Mouse (Mus musculus) limb, embryonic 15.5 days (tissue): ENCODE data around the gene Tmtc2. TPM values are rescaled to one million over a fixed set of nuclear protein-coding genes. Genes with fewer than 3 reads are reported as not detected.

ENCODE experiments used
- ATAC-seq: fragments of 200-750 bp; cut with Nextera tagmentation; 2 replicates; pipeline ENCODE4 v1.8.0; 2017; ENCODE audit warnings: low read depth, moderate TSS enrichment; ENCODE audit not compliant: insufficient number of reproducible peaks, low FRiP score, low TSS enrichment
- H3K27ac ChIP-seq: fragments of 300-500 bp; sonication (generic); 2 replicates; pipeline ENCODE4 v1.5.1; 2015; ENCODE audit warnings: moderate library complexity, mild to moderate bottlenecking, inconsistent platforms
- H3K27me3 ChIP-seq: fragments of 300-500 bp; sonication (generic); 2 replicates; pipeline ENCODE4 v1.6.1; 2015; ENCODE audit warnings: inconsistent platforms
- H3K36me3 ChIP-seq: fragments of 300-500 bp; sonication (generic); 2 replicates; pipeline ENCODE4 v1.6.1; 2015; ENCODE audit warnings: inconsistent platforms
- H3K4me1 ChIP-seq: fragments of 300-500 bp; sonication (generic); 2 replicates; pipeline ENCODE4 v1.6.1; 2015; ENCODE audit warnings: inconsistent platforms
- H3K4me2 ChIP-seq: fragments of 300-500 bp; sonication (generic); 2 replicates; pipeline ENCODE4 v1.6.1; 2015; ENCODE audit warnings: mild to moderate bottlenecking, inconsistent platforms
- H3K4me3 ChIP-seq: fragments of 300-500 bp; sonication (generic); 2 replicates; pipeline ENCODE4 v1.5.1; 2015; ENCODE audit warnings: mild to moderate bottlenecking, inconsistent platforms
- H3K9ac ChIP-seq: fragments of 300-500 bp; sonication (generic); 2 replicates; pipeline ENCODE4 v1.6.1; 2015; ENCODE audit warnings: inconsistent platforms
- H3K9me3 ChIP-seq: fragments of 300-500 bp; sonication (generic); 2 replicates; pipeline ENCODE4 v1.6.1; 2016; ENCODE audit warnings: inconsistent platforms
- WGBS: fragments of 180-500 bp; shearing (Covaris S2); methylation state at CpG from one replicate; pipeline ENCODE4 v1.1.7; 2015; 5-methylcytosine and 5-hydroxymethylcytosine counted together
- polyA plus RNA-seq: library from polyadenylated mRNA; unstranded; fragments of >200 nt; fragmentation: Nextera tagmentation; extraction: Ambion mirVana; gene quantifications from 2 replicates; pipeline ENCODE4 v1.2.1, GENCODE M21; 2015

Tmtc2 gene
- polyA plus RNA-seq, 1 experiment from 2014 or later, result 22.0 TPM

DNA sequence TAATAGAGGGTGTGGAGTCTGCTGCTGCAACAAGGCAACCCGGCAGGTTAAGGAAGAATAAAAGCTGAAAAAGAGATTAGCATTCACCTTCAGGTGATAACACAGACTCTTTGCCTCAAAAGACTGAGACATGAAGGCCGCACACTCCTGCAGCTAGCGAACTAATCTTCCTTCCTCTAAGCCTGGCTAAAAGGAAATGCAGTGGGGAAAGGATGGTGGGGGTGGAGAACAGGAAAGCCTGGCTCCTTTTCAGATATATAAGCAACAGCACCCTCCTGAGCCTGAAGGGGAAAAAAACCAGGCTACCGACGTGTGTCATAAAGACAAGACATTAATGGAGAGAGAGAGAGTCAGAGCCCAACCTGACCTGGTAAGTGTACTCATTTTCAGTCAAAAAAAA is 174.9 kb downstream of the Tmtc2 start:
- Histone ChIP-seq H3K36me3 (0 out of 2 replicates have a peak, but pooled peaks cover under 1% of the 10 kb centered on the region), H3K4me3 (no peak overlapping the region), H3K27me3 (no peaks in the 10 kb centered on the region), H3K9ac (no peak overlapping the region), H3K4me2 (no peak overlapping the region), H3K27ac (no peak overlapping the region), H3K4me1 (no peaks in the 10 kb centered on the region), H3K9me3 (no peaks in the 10 kb centered on the region)
- WGBS, result 51% methylated on average over 5 of the region's 5 CpGs
- ATAC-seq, result no peak

DNA sequence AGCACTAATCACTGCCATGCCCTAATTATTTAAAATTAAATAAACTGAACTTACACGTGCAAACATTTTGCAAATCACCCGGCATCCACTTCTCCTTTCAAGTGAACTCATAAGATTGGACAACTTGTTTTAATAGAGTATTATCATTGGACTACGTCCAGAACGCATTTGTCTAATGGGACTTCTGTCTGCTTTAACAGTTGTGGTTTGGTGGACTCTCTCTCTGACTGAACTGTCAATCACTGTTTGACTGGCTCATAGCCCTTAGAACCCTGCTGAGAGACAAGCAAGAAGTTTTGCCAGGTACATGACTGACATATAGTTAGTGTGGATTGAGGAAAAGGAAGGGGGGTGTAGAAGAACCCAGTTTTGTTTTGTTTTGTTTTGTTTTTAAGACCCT is 190.2 kb downstream of the Tmtc2 start:
- H3K27ac ChIP-seq, result no peak overlapping the region
- H3K27me3 ChIP-seq, result no peaks in the 10 kb centered on the region
- WGBS, result 38% methylated on average over 4 of the region's 4 CpGs
- H3K4me2 ChIP-seq, result no peak overlapping the region
- no peak overlapping the region for H3K4me3 ChIP-seq
- H3K36me3 ChIP-seq, result no peaks in the 10 kb centered on the region
- peaks cover 5% of the 10 kb centered on the region; the same call in 1 of the 2 replicates for H3K4me1 ChIP-seq
- H3K9ac ChIP-seq, result no peak overlapping the region
- ATAC-seq, result no peak
- H3K9me3 ChIP-seq, result no peaks in the 10 kb centered on the region

DNA sequence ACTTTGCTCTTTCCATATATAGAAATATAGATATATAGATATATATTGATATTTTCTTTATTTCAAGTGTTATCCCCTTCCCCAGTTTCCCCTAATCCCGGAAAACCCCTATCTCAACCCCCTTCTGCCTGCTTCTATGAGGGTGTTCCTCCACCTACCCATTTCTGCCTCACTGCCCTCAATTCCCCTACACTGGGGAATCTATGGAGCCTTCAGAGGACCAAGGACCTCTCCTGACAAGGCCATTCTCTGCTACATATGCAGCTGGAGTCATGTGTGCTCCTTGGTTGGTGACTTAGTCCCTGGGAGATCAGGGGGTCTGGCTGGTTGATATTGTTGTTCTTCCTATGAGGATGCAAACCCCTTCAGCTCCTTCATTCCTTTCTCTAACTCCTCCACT is 192.5 kb downstream of the Tmtc2 start:
- Histone ChIP-seq H3K4me1 (peaks cover 5% of the 10 kb centered on the region; the same call in 1 of the 2 replicates), H3K9me3 (no peaks in the 10 kb centered on the region), H3K27ac (no peak overlapping the region), H3K27me3 (no peaks in the 10 kb centered on the region), H3K4me2 (no peak overlapping the region), H3K36me3 (no peaks in the 10 kb centered on the region), H3K9ac (no peak overlapping the region), H3K4me3 (no peak overlapping the region)
- 86% methylated on average over 1 of the region's 1 CpGs for WGBS
- ATAC-seq, result no peak

GRCm38 (mm10) chr10:105381202-105381601 is 193.0 kb downstream of the Tmtc2 start:
- Histone ChIP-seq H3K36me3 (no peaks in the 10 kb centered on the region), H3K27ac (no peak overlapping the region), H3K9me3 (no peaks in the 10 kb centered on the region), H3K4me3 (no peak overlapping the region), H3K9ac (no peak overlapping the region), H3K4me2 (no peak overlapping the region), H3K27me3 (no peaks in the 10 kb centered on the region), H3K4me1 (peaks cover 5% of the 10 kb centered on the region; the same call in 1 of the 2 replicates)
- WGBS, result 50% methylated on average over 5 of the region's 5 CpGs
- ATAC-seq, result no peak

- H3K27ac ChIP-seq, result no peak overlapping the region
- H3K9me3 ChIP-seq, result no peaks in the 10 kb centered on the region
- H3K36me3 ChIP-seq, result no peaks in the 10 kb centered on the region
- ATAC-seq, result no peak
- no peak overlapping the region for H3K9ac ChIP-seq
- H3K4me3 ChIP-seq, result no peak overlapping the region
- H3K4me2 ChIP-seq, result no peak overlapping the region
- peaks cover 5% of the 10 kb centered on the region; the same call in 1 of the 2 replicates for H3K4me1 ChIP-seq
- WGBS, result 47% methylated on average over 7 of the region's 7 CpGs
- H3K27me3 ChIP-seq, result no peaks in the 10 kb centered on the region
These were observed 193.7 kb downstream of the Tmtc2 start for GRCm38 (mm10) chr10:105380584-105380983.

DNA sequence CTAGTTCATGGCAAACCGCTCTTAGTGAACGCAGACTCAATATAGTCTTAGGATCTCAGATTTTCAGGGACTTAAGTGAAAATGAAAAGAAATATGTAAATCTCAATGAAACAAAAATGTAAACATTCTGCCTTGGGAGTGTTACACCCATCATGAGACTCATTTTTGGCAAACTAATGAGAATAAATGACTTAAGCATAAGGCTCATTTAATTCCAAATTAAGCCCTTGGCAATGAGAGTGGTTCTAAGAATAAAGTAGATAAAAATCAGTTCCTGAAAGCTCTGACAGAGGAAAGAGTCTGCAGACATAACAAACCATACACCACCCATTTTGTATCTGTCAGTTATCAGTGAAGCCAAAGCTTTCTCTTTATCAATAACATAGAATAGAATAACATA is 196.5 kb downstream of the Tmtc2 start:
- ATAC-seq, result no peak
- Histone ChIP-seq H3K4me3 (no peak overlapping the region), H3K9ac (no peak overlapping the region), H3K4me1 (no peaks in the 10 kb centered on the region), H3K36me3 (no peaks in the 10 kb centered on the region), H3K27me3 (no peaks in the 10 kb centered on the region), H3K4me2 (no peak overlapping the region), H3K9me3 (no peaks in the 10 kb centered on the region), H3K27ac (no peak overlapping the region)
- WGBS, result 90% methylated on average over 2 of the region's 2 CpGs

GRCm38 (mm10) chr10:105373265-105373664 is 201.0 kb downstream of the Tmtc2 start:
- Histone ChIP-seq H3K27me3 (no peaks in the 10 kb centered on the region), H3K36me3 (no peaks in the 10 kb centered on the region), H3K4me1 (no peaks in the 10 kb centered on the region), H3K4me2 (no peak overlapping the region), H3K9ac (no peak overlapping the region), H3K27ac (no peak overlapping the region), H3K4me3 (no peak overlapping the region), H3K9me3 (no peaks in the 10 kb centered on the region)
- no peak for ATAC-seq
- WGBS, result 95% methylated on average over 8 of the region's 8 CpGs

DNA sequence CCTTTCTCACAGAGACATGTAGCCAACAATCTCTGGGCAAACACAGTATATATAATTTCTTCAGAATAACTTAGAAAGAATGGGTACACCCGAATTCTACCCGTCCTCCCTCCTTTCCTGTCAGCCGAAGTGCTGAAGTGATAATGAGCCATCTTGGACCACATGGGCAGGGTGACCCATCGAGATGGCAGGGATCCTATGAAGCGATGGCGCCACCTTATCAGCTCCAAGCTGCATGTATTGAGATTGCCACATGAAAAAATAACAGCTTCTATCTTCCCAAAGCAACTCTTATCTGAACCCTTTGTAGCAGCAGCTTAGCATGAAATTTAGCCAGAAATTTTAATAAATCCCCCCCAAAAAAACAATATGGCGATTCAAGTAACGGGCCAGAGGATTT is 206.0 kb downstream of the Tmtc2 start:
- H3K4me2 ChIP-seq, result no peak overlapping the region
- H3K4me3 ChIP-seq, result no peak overlapping the region
- H3K36me3 ChIP-seq, result no peaks in the 10 kb centered on the region
- H3K9ac ChIP-seq, result no peak overlapping the region
- H3K9me3 ChIP-seq, result no peaks in the 10 kb centered on the region
- H3K4me1 ChIP-seq, result peaks cover 2% of the 10 kb centered on the region; the same call in 1 of the 2 replicates
- H3K27ac ChIP-seq, result no peak overlapping the region
- ATAC-seq, result no peak
- WGBS, result 89% methylated on average over 8 of the region's 8 CpGs
- no peaks in the 10 kb centered on the region for H3K27me3 ChIP-seq

DNA sequence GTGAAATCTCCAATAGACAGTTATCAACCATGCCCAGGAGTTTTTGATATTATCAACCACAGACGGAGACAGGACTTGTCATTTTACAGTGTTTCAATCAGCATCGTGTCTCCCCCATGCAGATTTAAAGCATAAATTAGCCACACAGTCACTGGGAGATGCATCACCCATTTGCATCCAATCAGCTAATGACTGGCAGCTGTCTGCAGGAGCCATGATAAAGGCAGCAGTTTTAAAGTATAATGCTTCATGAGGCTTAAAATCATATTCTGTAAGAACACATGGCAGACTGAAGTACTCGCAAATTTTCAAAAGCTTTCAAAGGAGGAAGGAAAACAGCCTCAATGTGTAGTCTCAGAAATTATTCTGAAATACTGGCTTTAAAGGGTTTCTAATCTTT is 209.8 kb downstream of the Tmtc2 start:
- Histone ChIP-seq H3K4me3 (no peak overlapping the region), H3K36me3 (no peaks in the 10 kb centered on the region), H3K4me2 (no peak overlapping the region), H3K9ac (no peak overlapping the region), H3K4me1 (peaks cover 2% of the 10 kb centered on the region; the same call in 1 of the 2 replicates), H3K27ac (no peak overlapping the region), H3K27me3 (no peaks in the 10 kb centered on the region), H3K9me3 (no peaks in the 10 kb centered on the region)
- 57% methylated on average over 3 of the region's 3 CpGs for WGBS
- no peak for ATAC-seq

DNA sequence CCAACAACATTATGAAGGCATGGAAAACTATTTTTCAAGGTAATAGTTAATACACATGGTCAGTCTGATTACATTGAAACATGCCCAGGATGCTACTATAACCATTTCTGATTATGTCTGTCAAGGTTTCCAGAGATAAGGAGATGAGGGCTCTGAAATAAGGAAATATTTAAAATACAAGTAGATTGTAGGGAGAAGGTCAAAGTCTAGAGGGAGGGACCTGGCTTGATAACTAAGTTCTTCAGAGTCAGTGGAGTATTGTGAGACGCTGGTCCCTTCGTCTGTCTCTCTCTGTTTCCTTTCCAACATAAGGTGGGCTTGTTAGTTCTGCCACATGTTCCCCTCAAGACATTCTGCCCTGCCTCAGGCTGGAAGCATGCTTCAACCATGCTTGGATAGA is 223.9 kb downstream of the Tmtc2 start:
- no peak overlapping the region for H3K4me2 ChIP-seq
- no peak overlapping the region for H3K4me3 ChIP-seq
- H3K9ac ChIP-seq, result no peak overlapping the region
- no peak overlapping the region for H3K27ac ChIP-seq
- no peaks in the 10 kb centered on the region for H3K27me3 ChIP-seq
- 80% methylated on average over 2 of the region's 2 CpGs for WGBS
- H3K4me1 ChIP-seq, result no peaks in the 10 kb centered on the region
- ATAC-seq, result no peak
- no peaks in the 10 kb centered on the region for H3K9me3 ChIP-seq
- no peaks in the 10 kb centered on the region for H3K36me3 ChIP-seq

GRCm38 (mm10) chr10:105345920-105346319 is 228.3 kb downstream of the Tmtc2 start:
- H3K27ac ChIP-seq, result no peak overlapping the region
- no peak for ATAC-seq
- no peaks in the 10 kb centered on the region for H3K36me3 ChIP-seq
- 92% methylated on average over 3 of the region's 3 CpGs for WGBS
- no peak overlapping the region for H3K4me2 ChIP-seq
- H3K4me3 ChIP-seq, result no peak overlapping the region
- no peaks in the 10 kb centered on the region for H3K9me3 ChIP-seq
- no peaks in the 10 kb centered on the region for H3K27me3 ChIP-seq
- no peaks in the 10 kb centered on the region for H3K4me1 ChIP-seq
- no peak overlapping the region for H3K9ac ChIP-seq

DNA sequence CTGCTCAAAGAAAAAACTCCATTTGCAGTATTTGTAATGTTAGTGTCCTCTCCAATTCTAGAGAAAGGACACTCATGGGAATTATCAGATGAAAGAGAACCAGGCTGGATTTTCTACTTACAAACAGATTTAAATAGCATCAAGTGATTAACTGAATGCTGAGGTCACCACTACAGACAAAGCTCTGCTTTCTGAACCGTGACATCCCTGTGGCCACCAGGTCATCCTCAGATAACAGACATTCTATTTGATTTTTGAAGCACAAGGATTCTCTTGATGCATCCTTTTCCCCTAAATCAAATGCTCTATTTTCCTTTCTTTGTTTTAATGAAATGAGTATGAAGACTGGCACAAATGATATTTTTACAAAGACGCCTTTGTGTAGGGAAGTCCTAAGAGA is 241.4 kb downstream of the Tmtc2 start:
- no peak overlapping the region for H3K27ac ChIP-seq
- H3K9me3 ChIP-seq, result no peaks in the 10 kb centered on the region
- H3K27me3 ChIP-seq, result no peaks in the 10 kb centered on the region
- H3K36me3 ChIP-seq, result no peaks in the 10 kb centered on the region
- no peaks in the 10 kb centered on the region for H3K4me1 ChIP-seq
- no peak for ATAC-seq
- H3K4me3 ChIP-seq, result no peak overlapping the region
- no peak overlapping the region for H3K4me2 ChIP-seq
- no peak overlapping the region for H3K9ac ChIP-seq
- WGBS, result 89% methylated on average over 2 of the region's 2 CpGs

- Histone ChIP-seq H3K27ac (no peak overlapping the region), H3K36me3 (no peaks in the 10 kb centered on the region), H3K4me2 (no peak overlapping the region), H3K4me1 (no peaks in the 10 kb centered on the region), H3K27me3 (no peaks in the 10 kb centered on the region), H3K4me3 (no peak overlapping the region), H3K9me3 (no peaks in the 10 kb centered on the region), H3K9ac (no peak overlapping the region)
- 27% methylated on average over 5 of the region's 5 CpGs for WGBS
- ATAC-seq, result no peak
These were observed 243.9 kb downstream of the Tmtc2 start for GRCm38 (mm10) chr10:105330327-105330726.
